Mouse (Mus musculus) thymus, adult 2 months (tissue): Measurements from ENCODE around the gene Mamdc2.

Source experiments
- CTCF ChIP-seq: fragments of 200-500 bp; IDR thresholded peaks from 2 replicates; pipeline ENCODE4 v1.5.1; 2012; ENCODE audit warnings: mild to moderate bottlenecking, control low read depth, low read length, moderate library complexity, borderline replicate concordance; ENCODE audit not compliant: control insufficient read depth, poor library complexity, insufficient read depth; ENCODE audit errors: extremely low read depth
- POLR2A ChIP-seq: fragments of 200-500 bp; IDR thresholded peaks from 2 replicates; pipeline ENCODE4 v1.6.1; 2012; ENCODE audit warnings: mild to moderate bottlenecking, low read length, control low read depth, moderate library complexity; ENCODE audit not compliant: control insufficient read depth, poor library complexity, insufficient read depth; ENCODE audit errors: extremely low read depth

DNA sequence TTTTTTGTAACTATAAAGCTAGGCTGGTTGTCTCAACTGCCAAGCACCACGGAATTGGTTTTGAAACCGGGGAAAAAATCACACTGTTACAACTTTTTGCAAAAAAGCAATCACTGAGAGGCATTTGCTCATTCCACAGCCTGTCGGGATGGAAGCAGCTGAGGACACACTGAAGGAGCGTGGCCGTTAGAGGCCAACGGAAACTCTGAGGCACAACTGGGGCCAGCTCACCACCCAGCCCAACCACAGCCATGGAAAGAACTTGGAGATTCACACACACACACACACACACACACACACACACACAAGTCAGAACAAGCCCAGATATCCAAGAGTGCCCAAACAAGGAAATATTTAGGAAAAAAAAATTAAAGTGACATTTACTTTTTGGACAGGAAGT, 29.6 kb upstream of the Mamdc2 start:
- TF ChIP-seq CTCF = no peak
- TF ChIP-seq POLR2A = no peak
